17 mouse cellular contexts compared by ENCODE assay signal in genomic region chr9:123382399-123382798, GRCm38 (mm10).
"Had no signal": no experiment of that assay in that cellular context is flagged by ENCODE, and none has a peak within 500 bp of the region (broad histone marks: within the 10 kb centered on the region; RNA-seq: fewer than 3 reads in every experiment).

No protein-coding gene starts in this region.

- H3K27ac ChIP-seq: kidney, embryonic 15.5 days; left cerebral cortex, adult 2 months; liver, embryonic 13.5 days; midbrain, embryonic 12.5 days; neural tube, embryonic 13.5 days had no signal

- H3K27me3 ChIP-seq: kidney, embryonic 15.5 days; liver, embryonic 13.5 days; midbrain, embryonic 12.5 days; neural tube, embryonic 13.5 days had no signal

- H3K4me2 ChIP-seq: kidney, embryonic 15.5 days; liver, embryonic 13.5 days; midbrain, embryonic 12.5 days; neural tube, embryonic 13.5 days had no signal

- ATAC-seq: midbrain, embryonic 16.5 days had no signal

- H3K4me3 ChIP-seq: kidney, embryonic 15.5 days; left cerebral cortex, adult 2 months; liver, embryonic 13.5 days; midbrain, embryonic 12.5 days; myocyte; neural tube, embryonic 13.5 days had no signal

- H3K9ac ChIP-seq: kidney, embryonic 15.5 days; liver, embryonic 13.5 days; midbrain, embryonic 12.5 days; neural tube, embryonic 13.5 days had no signal

- H3K9me3 ChIP-seq: kidney, embryonic 15.5 days; liver, embryonic 13.5 days; midbrain, embryonic 12.5 days; neural tube, embryonic 13.5 days had no signal

- H3K4me1 ChIP-seq: kidney, embryonic 15.5 days had no signal

- DNase-seq: kidney, adult 11 months; kidney, adult 8-10 months; kidney, postnatal 10 days; kidney, postnatal 36 days; layer of hippocampus, postnatal 36 days; liver; liver, embryonic 13.5 days; lung, adult 2 months; lung, postnatal 14 days; lung, postnatal 4 days; thymus, postnatal 25 days had no signal
